Mouse (Mus musculus) heart, postnatal 0 days (tissue): ENCODE measurements at regions not wholly inside any gene's neighbourhood (a gene's known extent, or its start where the extent isn't known, plus 50 kb on each side); places are given as distances from the start of the nearest gene placed in this dataset.

Experiments used
- CTCF ChIP-seq: IDR thresholded peaks from 2 replicates; pipeline ENCODE4 v1.5.1; 2016; ENCODE audit warnings: antibody characterized with exemption, control low read depth, low read depth
- EP300 ChIP-seq: IDR thresholded peaks from 2 replicates; pipeline ENCODE4 v1.6.1; 2016; ENCODE audit warnings: antibody characterized with exemption, low read depth

DNA sequence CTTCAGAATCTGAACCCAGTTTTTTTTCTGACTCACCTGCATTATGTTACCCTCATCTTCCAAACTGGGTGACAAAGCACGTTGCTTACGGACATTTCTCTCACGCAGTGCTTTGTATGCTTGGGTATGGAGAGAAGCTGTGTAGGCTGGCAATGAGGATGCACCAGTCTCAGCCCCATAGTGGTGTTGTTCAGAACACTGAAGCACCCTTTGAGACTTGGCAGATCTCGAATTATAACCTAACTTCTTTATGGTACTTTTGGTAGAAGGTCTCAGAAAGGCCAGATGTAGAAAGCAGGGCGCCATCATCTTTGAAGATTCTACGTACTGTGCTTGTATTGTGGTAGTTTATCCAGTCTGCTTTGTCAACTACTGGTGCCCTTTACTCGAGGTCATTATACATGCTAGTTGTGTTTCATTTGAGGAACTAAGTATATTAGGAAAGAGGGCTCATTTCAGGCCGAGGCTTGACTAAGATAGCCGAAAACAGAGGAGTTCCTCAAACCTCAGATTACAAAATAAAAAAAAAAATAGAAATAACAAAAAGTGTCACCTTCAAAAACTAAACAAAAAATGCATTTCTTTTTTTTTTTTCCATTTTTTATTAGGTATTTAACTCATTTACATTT is 85.7 kb downstream of the Rgs2 start:
- no peak for TF ChIP-seq EP300
- no peak for TF ChIP-seq CTCF
